Mouse (Mus musculus): ENCODE results near the gene Gan.

The Gan gene

GRCm38 (mm10) chr8:117201221-117202017, 43.5 kb downstream of the Gan start:
- DNase-seq = no peak

DNA sequence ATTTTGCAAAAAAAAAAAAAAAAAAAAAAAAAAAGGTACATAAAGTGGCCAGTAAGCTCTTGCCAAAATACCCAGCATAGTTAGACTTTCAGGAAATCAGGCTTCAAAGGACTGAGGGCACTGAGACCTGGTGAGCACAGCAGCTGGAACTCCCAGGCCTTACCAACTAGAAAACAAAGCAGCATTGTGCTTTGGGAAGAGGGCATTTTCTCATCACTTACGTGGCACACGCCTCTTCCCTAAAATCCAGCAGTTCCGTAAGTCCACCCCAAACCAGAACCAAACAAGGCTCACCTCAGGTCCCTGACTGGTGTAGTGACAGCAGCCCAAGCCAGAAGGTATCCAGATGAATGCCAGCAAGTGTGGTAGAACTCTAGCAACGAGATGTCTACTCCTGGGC, 45.1 kb downstream of the Gan start:
- no peak for DNase-seq

GRCm38 (mm10) chr8:117205884-117206283, 47.9 kb downstream of the Gan start:
- DNase-seq = no peak

DNA sequence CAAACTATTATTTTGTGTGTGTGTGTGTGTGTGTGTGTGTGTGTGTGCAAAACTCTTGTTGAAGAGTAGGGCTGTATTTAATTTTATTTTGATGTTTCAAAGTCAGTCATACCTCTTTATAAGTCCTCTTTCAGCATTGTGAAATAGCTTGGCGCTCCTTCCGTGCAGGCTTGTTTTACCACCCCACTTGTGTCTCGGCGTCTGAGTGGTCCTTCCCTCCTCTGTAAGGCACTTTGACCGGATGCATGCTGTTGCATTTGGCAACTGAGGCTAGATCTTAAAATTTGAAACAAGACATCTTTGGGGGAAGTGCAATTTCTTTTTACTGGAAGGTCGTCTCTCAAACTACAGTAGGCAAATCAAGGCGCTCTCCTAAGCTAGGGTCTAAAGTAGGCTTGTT, 48.7 kb downstream of the Gan start:
- no peak for DNase-seq

- no peak for DNase-seq
Observed at GRCm38 (mm10) chr8:117209150-117209549, 51.2 kb downstream of the Gan start.

- DNase-seq = no peak
Observed at GRCm38 (mm10) chr8:117212100-117212499, 54.2 kb downstream of the Gan start.

DNA sequence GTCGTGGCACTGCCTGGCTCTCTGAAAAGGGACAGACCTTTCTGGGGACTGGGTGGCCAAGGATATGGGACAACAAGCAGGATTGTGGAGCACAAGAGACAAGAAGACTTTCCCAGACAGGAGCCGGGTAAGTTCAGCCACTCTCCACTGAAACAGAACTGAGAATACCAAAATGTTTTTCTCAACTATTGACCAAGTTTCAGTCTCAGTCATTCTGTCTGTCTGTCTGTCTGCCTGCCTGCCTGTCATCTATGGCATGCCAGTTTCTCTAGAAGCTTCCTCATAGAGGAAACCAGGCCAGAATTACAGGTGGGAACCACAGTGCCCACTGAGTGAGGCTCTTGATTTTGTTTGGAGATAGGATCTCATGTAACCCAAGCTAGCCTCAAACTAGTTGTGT, 59.8 kb downstream of the Gan start:
- DNase-seq = no peak

GRCm38 (mm10) chr8:117222396-117222795, 64.5 kb downstream of the Gan start:
- no peak for DNase-seq

DNA sequence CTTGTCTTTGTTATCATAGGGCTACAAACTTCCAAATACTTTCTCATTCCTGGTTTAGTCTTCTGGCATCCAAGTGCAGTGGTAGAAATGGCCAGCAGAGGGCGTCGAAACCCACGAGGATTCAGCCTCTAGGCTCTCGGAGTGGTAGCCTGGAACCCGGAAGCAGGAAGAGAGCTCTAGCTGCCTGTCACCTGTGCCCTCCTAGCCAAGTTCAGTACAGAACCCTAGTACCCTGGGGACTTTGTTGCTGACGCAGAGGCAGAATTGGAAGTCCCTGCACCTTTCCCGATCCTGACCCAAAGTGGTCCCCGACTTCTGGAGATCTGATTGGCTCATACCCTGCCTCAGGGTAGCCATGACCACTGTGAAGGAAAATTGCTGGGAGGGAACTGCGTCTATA, 66.7 kb downstream of the Gan start:
- DNase-seq = peak; percentile 93

GRCm38 (mm10) chr8:117226306-117226705, 68.4 kb downstream of the Gan start:
- DNase-seq = no peak

DNA sequence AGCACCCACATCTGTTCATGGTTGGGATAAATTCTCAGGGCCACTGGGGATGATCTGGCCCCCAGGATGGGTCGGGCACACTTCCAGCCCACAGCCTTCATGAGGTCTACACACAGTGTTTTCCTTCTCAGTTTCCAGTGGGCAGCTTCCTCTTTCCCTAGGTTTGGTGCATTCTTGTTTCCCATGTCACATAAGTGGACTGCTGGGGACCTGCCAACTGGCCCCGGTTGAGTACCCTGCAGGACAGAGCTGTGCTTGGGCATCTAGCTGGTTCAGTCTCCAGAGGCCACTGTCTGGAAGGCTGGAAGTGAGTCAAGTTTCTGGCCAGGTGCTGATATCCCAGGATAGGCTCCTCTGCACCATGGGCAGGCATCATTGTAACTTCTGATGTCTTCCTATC, 69.4 kb downstream of the Gan start:
- no peak for DNase-seq

DNA sequence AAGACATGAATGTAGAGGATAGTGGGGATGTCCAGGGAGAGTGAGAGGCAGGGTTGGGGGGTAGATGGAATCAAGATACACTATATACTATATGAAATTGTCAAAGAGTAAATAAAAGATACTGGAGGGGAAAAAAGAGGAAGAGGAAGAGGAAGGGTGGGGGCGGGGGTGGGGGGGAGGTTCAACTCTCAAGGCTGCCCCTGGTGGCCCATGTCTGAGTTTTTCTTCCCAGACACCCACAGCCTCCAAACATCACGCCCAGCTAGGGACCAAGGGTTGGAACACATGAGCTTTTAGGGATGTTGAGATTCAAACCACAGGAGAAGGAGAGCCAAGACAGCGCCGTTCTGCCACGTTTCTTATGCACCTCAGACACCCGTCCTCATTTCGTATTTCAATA, 75.3 kb downstream of the Gan start:
- peak; percentile 26 for DNase-seq

DNA sequence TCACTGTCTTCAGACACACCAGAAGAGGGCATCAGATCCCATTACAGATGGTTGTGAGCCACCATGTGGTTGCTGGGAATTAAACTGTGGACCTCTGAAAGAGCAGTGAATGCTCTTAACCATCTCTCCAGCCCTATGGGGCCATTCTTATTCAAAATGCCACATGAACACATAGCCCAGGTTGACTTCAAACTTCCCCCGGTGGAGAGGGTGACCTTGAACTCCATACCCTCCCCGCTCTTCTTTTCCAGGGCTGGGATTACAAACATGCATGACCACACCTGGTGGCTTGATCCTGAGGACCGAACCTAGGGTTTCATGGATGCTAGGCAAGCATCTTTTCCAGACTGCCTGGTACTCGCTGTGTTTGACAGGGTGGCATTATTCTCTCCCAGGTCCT, 78.6 kb downstream of the Gan start:
- no peak for DNase-seq

GRCm38 (mm10) chr8:117240326-117240725, 82.4 kb downstream of the Gan start:
- DNase-seq = no peak

- no peak for DNase-seq
Observed at GRCm38 (mm10) chr8:117240841-117241494, 83.0 kb downstream of the Gan start.

- DNase-seq = no peak
Observed at GRCm38 (mm10) chr8:117241848-117242247, 83.9 kb downstream of the Gan start.

GRCm38 (mm10) chr8:117242286-117242685, 84.4 kb downstream of the Gan start:
- DNase-seq = no peak

DNA sequence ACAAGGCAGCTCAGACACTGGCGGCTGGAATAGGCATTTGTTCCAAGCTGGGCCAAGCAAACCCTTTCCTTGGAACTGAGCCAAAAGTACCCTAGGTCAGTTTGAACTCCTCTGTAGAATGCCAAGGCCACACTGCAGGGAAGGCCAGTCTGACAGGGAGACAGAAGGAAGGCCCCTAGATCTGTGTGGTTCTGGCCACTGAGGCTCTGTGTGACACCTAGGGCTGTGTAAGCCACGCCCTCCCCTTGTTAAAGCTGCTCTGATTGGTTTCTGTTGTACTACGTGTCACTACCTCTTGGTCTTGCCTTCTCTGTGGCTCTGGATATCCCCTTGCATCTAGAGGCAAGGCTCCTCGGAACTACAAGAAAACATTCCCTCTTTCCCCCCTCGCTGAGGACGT, 86.7 kb downstream of the Gan start:
- no peak for DNase-seq

DNA sequence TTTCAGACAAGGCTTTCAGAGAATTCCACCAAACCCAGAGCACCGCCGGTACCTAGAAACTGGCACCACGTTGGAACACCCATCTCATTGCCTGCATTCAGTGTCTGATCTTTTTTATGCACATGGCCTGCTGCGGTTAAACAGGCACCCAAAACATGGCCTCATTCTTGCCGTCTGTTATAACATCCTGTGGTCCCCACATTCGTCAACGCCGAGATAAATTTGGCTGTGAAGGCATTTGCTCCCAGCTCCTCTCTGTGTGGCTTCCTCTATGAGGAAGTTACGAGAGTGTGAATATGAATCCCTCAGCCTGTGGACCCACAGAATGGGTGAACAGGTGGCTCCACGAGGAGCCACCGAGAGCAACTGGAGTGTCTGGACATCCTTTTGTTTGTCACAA, 90.4 kb downstream of the Gan start:
- peak; percentile 41 for DNase-seq

GRCm38 (mm10) chr8:117251086-117251681, 93.2 kb downstream of the Gan start:
- no peak for DNase-seq

GRCm38 (mm10) chr8:117252650-117253049, 94.7 kb downstream of the Gan start:
- no peak for DNase-seq

GRCm38 (mm10) chr8:117253390-117254269, 95.7 kb downstream of the Gan start:
- no peak for DNase-seq

DNA sequence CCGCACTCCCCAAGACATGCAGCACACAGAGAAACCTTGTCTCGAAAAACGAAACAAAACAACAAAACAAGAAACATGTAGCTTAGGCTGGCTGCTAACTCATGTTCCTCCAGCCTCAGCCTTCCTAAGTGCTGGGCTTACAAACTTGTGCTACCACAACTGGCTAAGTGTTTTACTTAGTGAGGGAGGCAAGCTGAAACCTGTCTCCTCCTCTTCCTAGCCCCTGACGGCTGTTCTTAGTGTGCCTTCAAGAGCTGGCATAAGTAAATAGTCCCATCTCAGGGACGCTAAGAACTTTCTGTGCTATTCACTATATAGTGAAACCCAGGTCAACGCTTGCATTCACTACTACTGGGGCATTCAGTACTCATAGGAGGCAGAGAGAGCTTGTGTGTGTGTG, 96.6 kb downstream of the Gan start:
- DNase-seq = no peak
